Mouse (Mus musculus) liver, embryonic 14.5 days (tissue): ENCODE data around the gene Zbtb25. TPM values are rescaled to one million over a fixed set of nuclear protein-coding genes. Genes with fewer than 3 reads are reported as not detected.

Experiments used
- ATAC-seq: fragments of 200-750 bp; cut with Nextera tagmentation; 2 replicates; pipeline ENCODE4 v1.8.0; 2017; ENCODE audit warnings: moderate number of reproducible peaks, mild to moderate bottlenecking, moderate library complexity; ENCODE audit not compliant: insufficient read depth
- DNase-seq, 3 experiments: peaks; one replicate each; pipeline ENCODE4 v3.0.0-alpha.2; 2012 to 2013; ENCODE audit warnings: low read depth in 3 of 3, low spot score in 3 of 3
- H3K27ac ChIP-seq: fragments of 300-500 bp; sonication (generic); 2 replicates; pipeline ENCODE4 v1.5.1; 2014; ENCODE audit warnings: moderate library complexity, mild to moderate bottlenecking, control low read depth, inconsistent platforms
- H3K27me3 ChIP-seq: fragments of 300-500 bp; sonication (generic); 2 replicates; pipeline ENCODE4 v1.6.1; 2014; ENCODE audit warnings: mild to moderate bottlenecking, low read length, moderate library complexity; ENCODE audit not compliant: control insufficient read depth, insufficient read depth
- H3K36me3 ChIP-seq: fragments of 300-500 bp; sonication (generic); replicated peaks from 2 replicates; pipeline ENCODE4 v1.6.1; 2014; ENCODE audit warnings: low read depth; ENCODE audit not compliant: control insufficient read depth, insufficient read depth
- H3K4me1 ChIP-seq, 2 experiments: fragments of 200-500 bp in 1 of 2; fragments of 300-500 bp in 1 of 2; sonication (generic) in 1 of 2; replicated peaks; 2 replicates each; pipeline ENCODE4 v1.6.1; 2012 to 2014; ENCODE audit warnings: antibody characterized with exemption in 1 of 2, inconsistent platforms in 1 of 2, low read length in 1 of 2; ENCODE audit not compliant: control insufficient read depth in 2 of 2, insufficient read depth in 2 of 2
- H3K4me2 ChIP-seq: fragments of 300-500 bp; sonication (generic); 2 replicates; pipeline ENCODE4 v1.6.1; 2014; ENCODE audit warnings: low read depth, mild to moderate bottlenecking, control low read depth, moderate library complexity
- H3K4me3 ChIP-seq, 2 experiments: fragments of 200-500 bp in 1 of 2; fragments of 300-500 bp in 1 of 2; sonication (generic) in 1 of 2; 2 replicates each; pipeline ENCODE4 v1.5.1; 2012 to 2014; ENCODE audit warnings: low read depth in 2 of 2, low read length in 2 of 2, mild to moderate bottlenecking in 2 of 2, control low read depth in 1 of 2, inconsistent platforms in 1 of 2, moderate library complexity in 1 of 2; ENCODE audit not compliant: insufficient read depth in 1 of 2
- H3K9ac ChIP-seq: fragments of 300-500 bp; sonication (generic); replicated peaks from 2 replicates; pipeline ENCODE4 v1.6.1; 2014; ENCODE audit warnings: mild to moderate bottlenecking, control low read depth, moderate library complexity
- H3K9me3 ChIP-seq: fragments of 300-500 bp; sonication (generic); 2 replicates; pipeline ENCODE4 v1.6.1; 2016; ENCODE audit warnings: low read length, mixed read lengths; ENCODE audit not compliant: control insufficient read depth
- CTCF ChIP-seq: IDR thresholded peaks from 2 replicates; pipeline ENCODE4 v1.5.1; 2016; ENCODE audit warnings: antibody characterized with exemption, low read depth, control low read depth
- EP300 ChIP-seq: IDR thresholded peaks from 2 replicates; pipeline ENCODE4 v1.6.1; 2016; ENCODE audit warnings: antibody characterized with exemption, low read depth
- WGBS: fragments of 180-500 bp; shearing (Covaris S2); extraction: QIAGEN DNeasy Blood & Tissue Kit; methylation state at CpG from one replicate; pipeline ENCODE4 v1.1.7; 2014; ENCODE audit not compliant: insufficient replicate concordance; 5-methylcytosine and 5-hydroxymethylcytosine counted together
- polyA plus RNA-seq, 2 experiments: library from polyadenylated mRNA; depleted of rRNA in 1 of 2; stranded (reverse) in 1 of 2; unstranded in 1 of 2; fragments of >200 nt; fragmentation: Nextera tagmentation in 1 of 2; extraction: Ambion mirVana in 1 of 2; gene quantifications; 2 replicates each; pipeline versions ENCODE4 v1.2.1 to v1.2.3; 2012 to 2014

The Zbtb25 gene
- polyA plus RNA-seq, 2 experiments = 5.1 to 7.2 TPM

- ATAC-seq (no peak), DNase-seq (no peak)
- no peaks in the 10 kb centered on the region for H3K9me3 ChIP-seq
- no peaks in the 10 kb centered on the region for H3K27me3 ChIP-seq
- H3K27ac ChIP-seq = no peak overlapping the region
- peaks cover 0 to 10% of the 10 kb centered on the region in 2 experiments; a peak in 1 of 4 replicates for H3K4me1 ChIP-seq
- no peak for TF ChIP-seq CTCF
- no peak for TF ChIP-seq EP300
- WGBS = 69% methylated on average over 6 of the region's 6 CpGs
- no peak overlapping the region for H3K9ac ChIP-seq
- no peak overlapping the region for H3K4me3 ChIP-seq
- H3K4me2 ChIP-seq = no peak overlapping the region
- H3K36me3 ChIP-seq = peaks cover 38% of the 10 kb centered on the region
These were observed 58.8 kb downstream of the Zbtb25 start for GRCm38 (mm10) chr12:76310633-76311032.

DNA sequence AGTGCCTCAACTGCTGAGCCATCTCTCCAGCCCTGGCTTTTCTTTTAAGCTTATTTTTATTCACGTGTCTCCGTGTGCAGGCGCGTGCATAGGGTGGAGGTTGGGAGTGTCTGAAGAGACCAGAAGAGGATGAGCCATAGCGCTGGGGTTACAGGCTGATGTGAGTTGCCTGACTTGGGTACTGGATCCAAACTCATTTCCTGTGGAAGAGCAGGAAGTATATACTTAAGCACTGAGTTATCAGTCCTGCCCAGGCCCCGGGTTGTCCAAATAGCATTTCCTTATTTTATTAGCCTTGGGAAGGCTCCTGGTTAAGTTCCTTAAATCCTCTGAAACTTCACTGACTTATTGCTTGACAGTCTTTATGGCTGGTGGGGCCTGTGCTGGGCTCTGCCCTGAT lies 59.4 kb downstream of the Zbtb25 start:
- Histone ChIP-seq H3K4me1 (peaks cover 0 to 10% of the 10 kb centered on the region in 2 experiments; a peak in 1 of 4 replicates), H3K4me3 (no peak overlapping the region), H3K27me3 (no peaks in the 10 kb centered on the region), H3K36me3 (peaks cover 41% of the 10 kb centered on the region), H3K27ac (no peak overlapping the region), H3K4me2 (no peak overlapping the region), H3K9ac (no peak overlapping the region), H3K9me3 (no peaks in the 10 kb centered on the region)
- TF ChIP-seq EP300 = no peak
- no peak for TF ChIP-seq CTCF
- WGBS = 32% methylated on average over 6 of the region's 6 CpGs
- ATAC-seq (peak; percentile 42; the same call in 1 of the 2 replicates), DNase-seq (no peak)

DNA sequence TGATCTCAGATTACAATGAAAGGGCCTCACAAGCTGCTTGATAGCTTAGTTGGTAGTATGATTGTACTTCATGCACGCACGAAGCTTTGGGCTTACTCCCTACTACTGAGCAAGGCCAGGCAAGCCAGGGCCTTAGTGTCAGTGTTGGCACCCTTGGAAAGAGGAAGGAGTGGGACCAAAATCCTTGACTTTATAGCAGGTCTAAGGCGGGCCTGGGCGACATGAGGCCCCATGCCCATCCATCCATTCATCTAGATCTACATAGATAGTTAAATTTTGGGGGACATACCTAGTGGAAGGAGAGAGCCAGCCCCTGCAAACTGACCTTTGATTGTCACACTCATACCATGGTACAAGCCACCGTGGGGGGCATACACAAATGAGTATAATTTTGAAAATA lies 61.0 kb downstream of the Zbtb25 start:
- no peak for ATAC-seq
- Histone ChIP-seq H3K27me3 (no peaks in the 10 kb centered on the region), H3K9me3 (no peaks in the 10 kb centered on the region), H3K27ac (no peak overlapping the region), H3K36me3 (peaks cover 31% of the 10 kb centered on the region), H3K4me2 (no peak overlapping the region), H3K4me1 (peaks cover 0 to 10% of the 10 kb centered on the region in 2 experiments; a peak in 1 of 4 replicates), H3K4me3 (no peak overlapping the region), H3K9ac (no peak overlapping the region)
- TF ChIP-seq CTCF (no peak), EP300 (no peak)
- DNase-seq = no peak
- 76% methylated on average over 5 of the region's 5 CpGs for WGBS

GRCm38 (mm10) chr12:76307964-76308363 lies 61.4 kb downstream of the Zbtb25 start:
- no peak overlapping the region for H3K27ac ChIP-seq
- no peak overlapping the region for H3K9ac ChIP-seq
- H3K27me3 ChIP-seq = no peaks in the 10 kb centered on the region
- WGBS = 64% methylated on average over 9 of the region's 9 CpGs
- no peak for DNase-seq
- H3K36me3 ChIP-seq = peaks cover 31% of the 10 kb centered on the region
- no peak overlapping the region for H3K4me3 ChIP-seq
- no peak overlapping the region for H3K4me2 ChIP-seq
- no peaks in the 10 kb centered on the region for H3K9me3 ChIP-seq
- peaks cover 0 to 10% of the 10 kb centered on the region in 2 experiments; a peak in 1 of 4 replicates for H3K4me1 ChIP-seq
- no peak for TF ChIP-seq CTCF
- no peak for TF ChIP-seq EP300
- ATAC-seq = no peak

GRCm38 (mm10) chr12:76306852-76307561 lies 62.4 kb downstream of the Zbtb25 start:
- no peak overlapping the region for H3K4me2 ChIP-seq
- H3K4me3 ChIP-seq = no peak overlapping the region
- DNase-seq (no peak), ATAC-seq (no peak)
- H3K9ac ChIP-seq = no peak overlapping the region
- H3K36me3 ChIP-seq = peaks cover 36% of the 10 kb centered on the region
- no peaks in the 10 kb centered on the region for H3K9me3 ChIP-seq
- peaks cover 0 to 10% of the 10 kb centered on the region in 2 experiments; a peak in 1 of 4 replicates for H3K4me1 ChIP-seq
- H3K27me3 ChIP-seq = no peaks in the 10 kb centered on the region
- no peak for TF ChIP-seq CTCF
- no peak for TF ChIP-seq EP300
- 84% methylated on average over 9 of the region's 9 CpGs for WGBS
- no peak overlapping the region for H3K27ac ChIP-seq
